Mouse (Mus musculus) bone marrow, adult 2 months (tissue): ENCODE data around the gene Rgs6.

ENCODE experiments used
- CTCF ChIP-seq: fragments of 200-500 bp; IDR thresholded peaks from 2 replicates; pipeline ENCODE4 v1.5.1; 2011; ENCODE audit warnings: low read length, control low read depth; ENCODE audit not compliant: control insufficient read depth, insufficient read depth
- POLR2A ChIP-seq: fragments of 200-500 bp; IDR thresholded peaks from 2 replicates; pipeline ENCODE4 v1.6.1; 2011; ENCODE audit warnings: low read depth, mild to moderate bottlenecking, control low read depth, low read length, borderline replicate concordance; ENCODE audit not compliant: control insufficient read depth

DNA sequence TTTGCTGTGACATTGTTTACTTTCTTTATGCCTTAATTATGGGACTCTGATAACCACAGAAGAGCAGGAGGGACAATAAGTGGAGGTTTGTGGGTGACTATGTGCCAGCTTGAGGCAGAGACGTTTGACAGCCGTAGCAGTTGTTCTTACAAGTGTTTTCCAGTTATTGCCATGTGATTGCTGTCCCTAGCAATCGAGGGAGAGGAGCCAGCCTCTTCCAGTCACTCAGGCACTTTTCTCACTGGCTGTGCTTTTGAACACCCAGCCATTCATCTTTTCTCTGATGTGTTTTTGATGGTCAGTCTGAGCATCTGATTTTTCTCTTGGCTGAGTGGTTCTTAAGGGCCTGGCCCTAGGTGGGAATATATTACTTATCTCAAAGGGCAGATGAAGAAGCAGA, 166.4 kb downstream of the Rgs6 start:
- TF ChIP-seq POLR2A (no peak), CTCF (no peak)
